Mouse (Mus musculus) stomach, postnatal 0 days (tissue): ENCODE results near the gene Got2.

Source experiments
- CTCF ChIP-seq: IDR thresholded peaks from 2 replicates; pipeline ENCODE4 v1.5.1; 2016; ENCODE audit warnings: antibody characterized with exemption, low read depth, mild to moderate bottlenecking, moderate library complexity
- EP300 ChIP-seq: optimal IDR thresholded peaks from 2 replicates; pipeline ENCODE3; 2016; ENCODE audit warnings: antibody characterized with exemption

- TF ChIP-seq CTCF (no peak), EP300 (no peak)
Observed at GRCm38 (mm10) chr8:95879823-95880222, 8.5 kb downstream of the Got2 start.
